Mouse (Mus musculus) midbrain, embryonic 16.5 days (tissue): ENCODE results near the gene Secisbp2l. TPM values are rescaled to one million over a fixed set of nuclear protein-coding genes. Genes with fewer than 3 reads are reported as not detected.

Source experiments
- ATAC-seq: fragments of 200-750 bp; cut with Nextera tagmentation; 2 replicates; pipeline ENCODE4 v1.8.0; 2017; ENCODE audit warnings: moderate TSS enrichment
- H3K27ac ChIP-seq: fragments of 300-500 bp; sonication (generic); 2 replicates; pipeline ENCODE4 v1.5.1; 2014; ENCODE audit warnings: mild to moderate bottlenecking, low read length, mixed read lengths
- H3K27me3 ChIP-seq: fragments of 300-500 bp; sonication (generic); 2 replicates; pipeline ENCODE4 v1.6.1; 2014; ENCODE audit warnings: low read depth, low read length, mixed read lengths; ENCODE audit not compliant: control insufficient read depth, insufficient read depth
- H3K36me3 ChIP-seq: fragments of 300-500 bp; sonication (generic); 2 replicates; pipeline ENCODE4 v1.6.1; 2014; ENCODE audit warnings: mild to moderate bottlenecking, low read length, moderate library complexity, mixed read lengths; ENCODE audit not compliant: control insufficient read depth, insufficient read depth
- H3K4me1 ChIP-seq: fragments of 300-500 bp; sonication (generic); 2 replicates; pipeline ENCODE4 v1.6.1; 2014; ENCODE audit warnings: mild to moderate bottlenecking, low read length, mixed read lengths; ENCODE audit not compliant: control insufficient read depth, insufficient read depth
- H3K4me2 ChIP-seq: fragments of 300-500 bp; sonication (generic); 2 replicates; pipeline ENCODE4 v1.6.1; 2014; ENCODE audit warnings: mild to moderate bottlenecking, low read length, mixed read lengths
- H3K4me3 ChIP-seq: fragments of 300-500 bp; sonication (generic); 2 replicates; pipeline ENCODE4 v1.5.1; 2014; ENCODE audit warnings: low read depth, mild to moderate bottlenecking, low read length, moderate library complexity, mixed read lengths
- H3K9ac ChIP-seq: fragments of 300-500 bp; sonication (generic); 2 replicates; pipeline ENCODE4 v1.6.1; 2014; ENCODE audit warnings: low read depth, low read length, mixed read lengths
- H3K9me3 ChIP-seq: fragments of 300-500 bp; sonication (generic); replicated peaks from 2 replicates; pipeline ENCODE4 v1.6.1; 2014; ENCODE audit warnings: mild to moderate bottlenecking, low read length, mixed read lengths; ENCODE audit not compliant: control insufficient read depth, poor library complexity, severe bottlenecking
- WGBS: fragments of 180-500 bp; shearing (Covaris S2); extraction: QIAGEN DNeasy Blood & Tissue Kit; methylation state at CpG from one replicate; pipeline ENCODE4 v1.1.7; 2014; 5-methylcytosine and 5-hydroxymethylcytosine counted together
- polyA plus RNA-seq: library from polyadenylated mRNA; unstranded; fragments of >200 nt; fragmentation: Nextera tagmentation; extraction: Ambion mirVana; gene quantifications from 2 replicates; pipeline ENCODE4 v1.2.1, GENCODE M21; 2015

The Secisbp2l gene
- polyA plus RNA-seq = 30.9 and 31.7 TPM in 2 replicates

GRCm38 (mm10) chr2:125782719-125783109, at the start of gene Secisbp2l:
Gene Secisbp2l, minus strand, starts transcription at chr2:125782870.
- peaks cover 21% of the 10 kb centered on the region for H3K4me1 ChIP-seq
- H3K27me3 ChIP-seq = no peaks in the 10 kb centered on the region; the same call in 1 of the 2 replicates
- peak within 1 kb of the TSS; percentile 80 for H3K27ac ChIP-seq
- WGBS = 0% methylated on average over 9 of the region's 28 CpGs
- H3K4me3 ChIP-seq = peak within 1 kb of the TSS; percentile 88
- no peaks in the 10 kb centered on the region for H3K36me3 ChIP-seq
- no peaks in the 10 kb centered on the region for H3K9me3 ChIP-seq
- peak within 1 kb of the TSS; percentile 77 for H3K4me2 ChIP-seq
- peak; percentile 97 for ATAC-seq
- peak within 1 kb of the TSS; percentile 94 for H3K9ac ChIP-seq

GRCm38 (mm10) chr2:125829924-125830323, 47.3 kb upstream of the Secisbp2l start:
- no peak overlapping the region for H3K4me2 ChIP-seq
- H3K27me3 ChIP-seq = no peaks in the 10 kb centered on the region
- H3K9ac ChIP-seq = no peak overlapping the region
- ATAC-seq = no peak
- 97% methylated on average over 2 of the region's 2 CpGs for WGBS
- no peaks in the 10 kb centered on the region for H3K4me1 ChIP-seq
- H3K36me3 ChIP-seq = peaks cover 19% of the 10 kb centered on the region
- no peaks in the 10 kb centered on the region for H3K9me3 ChIP-seq
- no peak overlapping the region for H3K27ac ChIP-seq
- no peak overlapping the region for H3K4me3 ChIP-seq

- 91% methylated on average over 4 of the region's 4 CpGs for WGBS
- Histone ChIP-seq H3K4me2 (no peak overlapping the region), H3K9me3 (no peaks in the 10 kb centered on the region), H3K4me3 (no peak overlapping the region), H3K27me3 (no peaks in the 10 kb centered on the region), H3K27ac (no peak overlapping the region), H3K9ac (no peak overlapping the region), H3K36me3 (peaks cover 11% of the 10 kb centered on the region), H3K4me1 (no peaks in the 10 kb centered on the region)
- no peak for ATAC-seq
These were observed 45.2 kb upstream of the Secisbp2l start for GRCm38 (mm10) chr2:125827898-125828297.

- ATAC-seq = no peak
- H3K36me3 ChIP-seq = peaks cover 2% of the 10 kb centered on the region; the same call in 1 of the 2 replicates
- no peaks in the 10 kb centered on the region for H3K9me3 ChIP-seq
- no peak overlapping the region for H3K9ac ChIP-seq
- no peak overlapping the region for H3K27ac ChIP-seq
- 46% methylated on average over 4 of the region's 4 CpGs for WGBS
- no peak overlapping the region for H3K4me3 ChIP-seq
- no peaks in the 10 kb centered on the region for H3K4me1 ChIP-seq
- H3K27me3 ChIP-seq = no peaks in the 10 kb centered on the region
- H3K4me2 ChIP-seq = no peak overlapping the region
These were observed 43.5 kb upstream of the Secisbp2l start for GRCm38 (mm10) chr2:125826201-125826600.

- no peak for ATAC-seq
- WGBS = 96% methylated on average over 4 of the region's 4 CpGs
These were observed 37.7 kb upstream of the Secisbp2l start for GRCm38 (mm10) chr2:125820397-125820796.

GRCm38 (mm10) chr2:125813972-125814595, 31.4 kb upstream of the Secisbp2l start:
- Histone ChIP-seq H3K4me2 (no peak overlapping the region), H3K27me3 (no peaks in the 10 kb centered on the region), H3K36me3 (no peaks in the 10 kb centered on the region), H3K9me3 (no peaks in the 10 kb centered on the region), H3K27ac (no peak overlapping the region), H3K4me1 (no peaks in the 10 kb centered on the region), H3K9ac (no peak overlapping the region), H3K4me3 (no peak overlapping the region)
- no peak for ATAC-seq
- 75% methylated on average over 9 of the region's 9 CpGs for whole genome bisulfite sequencing

More at GRCm38 (mm10) chr2:125820397-125820796, 37.7 kb upstream of the Secisbp2l start:
- Histone ChIP-seq H3K9me3 (no peaks in the 10 kb centered on the region), H3K27ac (no peak overlapping the region), H3K36me3 (no peaks in the 10 kb centered on the region), H3K4me1 (no peaks in the 10 kb centered on the region), H3K4me2 (no peak overlapping the region), H3K9ac (no peak overlapping the region), H3K27me3 (no peaks in the 10 kb centered on the region), H3K4me3 (no peak overlapping the region)

- Histone ChIP-seq H3K4me2 (no peak overlapping the region), H3K4me3 (no peak overlapping the region), H3K27me3 (no peaks in the 10 kb centered on the region), H3K9me3 (no peaks in the 10 kb centered on the region), H3K36me3 (no peaks in the 10 kb centered on the region), H3K4me1 (no peaks in the 10 kb centered on the region), H3K9ac (no peak overlapping the region), H3K27ac (no peak overlapping the region)
- ATAC-seq = no peak
- WGBS = 91% methylated on average over 2 of the region's 2 CpGs
These were observed 28.7 kb upstream of the Secisbp2l start for GRCm38 (mm10) chr2:125811332-125811731.

- H3K4me2 ChIP-seq = no peak overlapping the region
- H3K27ac ChIP-seq = no peak overlapping the region
- 65% methylated on average over 7 of the region's 7 CpGs for WGBS
- no peaks in the 10 kb centered on the region for H3K4me1 ChIP-seq
- H3K36me3 ChIP-seq = no peaks in the 10 kb centered on the region
- ATAC-seq = no peak
- no peaks in the 10 kb centered on the region for H3K9me3 ChIP-seq
- H3K27me3 ChIP-seq = no peaks in the 10 kb centered on the region
- H3K4me3 ChIP-seq = no peak overlapping the region
- no peak overlapping the region for H3K9ac ChIP-seq
These were observed 26.9 kb upstream of the Secisbp2l start for GRCm38 (mm10) chr2:125809551-125809950.

- Histone ChIP-seq H3K4me3 (no peak overlapping the region), H3K9ac (no peak overlapping the region), H3K36me3 (no peaks in the 10 kb centered on the region), H3K4me1 (no peaks in the 10 kb centered on the region), H3K27me3 (no peaks in the 10 kb centered on the region), H3K27ac (no peak overlapping the region), H3K4me2 (no peak overlapping the region), H3K9me3 (no peaks in the 10 kb centered on the region)
- no peak for ATAC-seq
- 47% methylated on average over 1 of the region's 1 CpGs for WGBS
These were observed 23.2 kb upstream of the Secisbp2l start for GRCm38 (mm10) chr2:125805826-125806225.
